Mouse (Mus musculus): ENCODE results near the gene Herc2.
"Not testable (repeated sequence)": the region's sequence is repeated elsewhere in the genome, so short reads cannot be mapped to it uniquely, and the experiment has no call there.

The Herc2 gene

GRCm38 (mm10) chr7:56049831-56050321 lies at the start of gene Herc2:
Gene Herc2 (plus strand): TSS chr7:56050196.
- peak; percentile 100 for DNase-seq (ENCODE audit: low read depth)

GRCm38 (mm10) chr7:56010318-56011017 lies 39.5 kb upstream of the Herc2 start:
- no peak for DNase-seq (ENCODE audit: low read depth)

- no peak for DNase-seq (ENCODE audit: low read depth)
Observed at GRCm38 (mm10) chr7:56011018-56011333, 39.0 kb upstream of the Herc2 start.

- no peak for DNase-seq (ENCODE audit: low read depth)
Observed at GRCm38 (mm10) chr7:56013261-56014001, 36.6 kb upstream of the Herc2 start.

GRCm38 (mm10) chr7:56014002-56014702 lies 35.8 kb upstream of the Herc2 start:
- DNase-seq (ENCODE audit: low read depth) = not testable (repeated sequence)

- no peak for DNase-seq (ENCODE audit: low read depth)
Observed at GRCm38 (mm10) chr7:56015172-56015571, 34.8 kb upstream of the Herc2 start.

GRCm38 (mm10) chr7:56015837-56016236 lies 34.2 kb upstream of the Herc2 start:
- DNase-seq (ENCODE audit: low read depth) = no peak

- DNase-seq (ENCODE audit: low read depth) = no peak
Observed at GRCm38 (mm10) chr7:56017761-56018160, 32.2 kb upstream of the Herc2 start.

GRCm38 (mm10) chr7:56018446-56018971 lies 31.5 kb upstream of the Herc2 start:
- no peak for DNase-seq (ENCODE audit: low read depth)

- peak; percentile 78 for DNase-seq (ENCODE audit: low read depth)
Observed at GRCm38 (mm10) chr7:56018972-56019929, 30.7 kb upstream of the Herc2 start.

- DNase-seq (ENCODE audit: low read depth) = no peak
Observed at GRCm38 (mm10) chr7:56019930-56020253, 30.1 kb upstream of the Herc2 start, which contains the start of gene Nipa1. Gene Nipa1 (minus strand): TSS chr7:56019954.

- no peak for DNase-seq (ENCODE audit: low read depth)
Observed at GRCm38 (mm10) chr7:56023586-56023985, 26.4 kb upstream of the Herc2 start.

- DNase-seq (ENCODE audit: low read depth) = peak; percentile 88
Observed at GRCm38 (mm10) chr7:56042353-56042752, 7.6 kb upstream of the Herc2 start.

GRCm38 (mm10) chr7:56043577-56044266 lies 6.3 kb upstream of the Herc2 start:
- DNase-seq (ENCODE audit: low read depth) = no peak

GRCm38 (mm10) chr7:56044267-56044629 lies 5.7 kb upstream of the Herc2 start:
- no peak for DNase-seq (ENCODE audit: low read depth)

GRCm38 (mm10) chr7:56047178-56047577 lies 2.8 kb upstream of the Herc2 start:
- DNase-seq (ENCODE audit: low read depth) = no peak

- peak; percentile 60 for DNase-seq (ENCODE audit: low read depth)
Observed at GRCm38 (mm10) chr7:56050487-56050911, 503 bp downstream of the Herc2 start.

- no peak for DNase-seq (ENCODE audit: low read depth)
Observed at GRCm38 (mm10) chr7:56052996-56053395, 3.0 kb downstream of the Herc2 start.

- DNase-seq (ENCODE audit: low read depth) = no peak
Observed at GRCm38 (mm10) chr7:56055338-56055737, 5.3 kb downstream of the Herc2 start.

- DNase-seq (ENCODE audit: low read depth) = peak; percentile 87
Observed at GRCm38 (mm10) chr7:56064876-56065275, 14.9 kb downstream of the Herc2 start.

GRCm38 (mm10) chr7:56066136-56066535 lies 16.1 kb downstream of the Herc2 start:
- DNase-seq (ENCODE audit: low read depth) = peak; percentile 48

All from NIH3T3 (cell line).